Mouse (Mus musculus): ENCODE data around the gene Nectin2.

Gene Nectin2

DNA sequence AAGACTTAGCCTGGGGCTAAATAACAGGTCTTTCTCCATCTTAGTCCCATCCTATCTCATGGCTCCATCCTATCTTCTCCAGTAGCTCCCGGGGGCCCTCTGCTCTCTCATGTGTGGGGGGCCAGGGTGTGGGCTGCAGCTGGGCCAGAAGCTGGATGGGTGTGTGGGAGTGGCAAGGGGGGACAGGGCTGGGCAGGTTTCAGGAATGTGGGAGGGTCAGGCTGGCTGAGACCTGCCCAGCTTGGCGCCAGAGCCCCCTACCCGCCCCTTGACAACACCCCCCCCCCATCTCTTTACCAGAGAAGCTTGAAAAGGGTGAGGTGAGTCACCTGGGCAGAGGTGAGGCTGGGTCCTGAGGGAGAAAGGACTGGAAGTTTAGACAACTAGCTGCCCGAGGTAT lies 18.7 kb upstream of the Nectin2 start:
- DNase-seq (ENCODE audit: low spot score): no peak

DNA sequence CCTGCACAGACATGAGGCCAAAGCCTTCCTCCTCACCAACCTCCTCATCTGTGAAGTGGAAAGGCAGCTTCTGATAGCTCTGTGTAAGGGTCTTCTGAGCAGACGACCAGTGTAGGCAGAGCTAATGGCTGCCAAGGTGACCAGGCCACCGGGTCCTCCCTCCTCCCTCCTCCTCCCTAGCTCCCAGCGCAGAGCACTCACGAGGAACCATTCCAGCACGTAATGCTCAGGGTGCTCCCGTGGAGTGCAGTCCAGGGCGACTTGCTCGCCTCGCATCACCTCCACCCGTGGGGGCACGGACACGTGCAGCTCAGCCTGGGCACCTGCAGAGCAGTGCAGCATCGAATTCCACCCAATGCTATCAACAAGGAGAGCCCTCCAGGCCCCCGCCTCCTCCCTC lies 18.0 kb upstream of the Nectin2 start:
- no peak for DNase-seq (ENCODE audit: low spot score)

DNA sequence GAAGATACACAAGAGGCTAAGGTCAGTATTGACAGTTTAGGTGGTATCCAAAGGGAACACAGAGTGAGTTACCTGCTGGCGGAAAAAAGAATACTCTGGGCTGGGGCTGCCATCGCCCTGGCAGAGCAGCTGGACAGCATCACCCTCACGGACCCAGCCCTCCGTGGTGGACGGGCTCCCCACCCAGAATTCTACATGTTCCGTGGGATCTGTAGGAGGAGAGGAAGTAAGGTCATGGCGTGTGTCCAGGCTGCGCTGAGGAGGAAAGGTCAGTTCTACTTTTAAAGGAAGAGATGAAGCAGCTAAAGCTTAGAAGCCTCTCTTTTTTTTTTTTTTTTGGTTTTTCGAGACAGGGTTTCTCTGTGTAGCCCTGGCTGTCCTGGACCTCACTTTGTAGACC lies 14.3 kb upstream of the Nectin2 start:
- no peak for DNase-seq (ENCODE audit: low spot score)

DNA sequence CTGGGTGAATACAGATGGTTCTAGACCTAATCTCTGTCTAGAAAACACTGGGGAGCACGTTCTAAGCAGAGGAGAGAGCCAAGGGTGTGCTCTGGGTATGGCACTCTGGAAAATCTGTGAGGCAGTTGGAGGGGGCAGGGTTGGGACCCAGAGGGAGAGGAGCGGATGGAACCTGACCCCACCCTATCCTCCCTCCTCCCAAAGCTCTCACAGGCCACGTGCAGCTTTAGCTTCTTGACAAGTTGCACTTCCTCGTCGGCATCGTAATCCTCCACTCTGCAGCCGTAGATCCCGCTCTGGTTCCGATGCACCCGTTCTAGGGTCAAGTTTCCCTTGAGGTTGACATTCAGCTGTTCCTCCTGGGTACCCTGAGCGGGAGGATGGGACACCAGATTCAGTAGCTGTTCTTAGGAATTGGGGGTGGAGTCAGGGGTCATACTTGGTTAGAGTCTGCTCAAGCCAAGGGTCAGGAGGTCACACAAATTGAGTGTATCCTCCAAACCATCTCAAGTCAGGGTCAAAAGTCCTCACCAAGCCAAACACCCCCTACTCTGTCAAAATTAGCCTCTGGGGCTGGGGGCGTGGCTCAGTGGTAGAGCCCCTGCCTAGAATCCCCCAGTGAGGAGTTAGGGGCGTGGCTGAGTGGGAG lies 13.7 kb upstream of the Nectin2 start:
- no peak for DNase-seq (ENCODE audit: low spot score)

DNA sequence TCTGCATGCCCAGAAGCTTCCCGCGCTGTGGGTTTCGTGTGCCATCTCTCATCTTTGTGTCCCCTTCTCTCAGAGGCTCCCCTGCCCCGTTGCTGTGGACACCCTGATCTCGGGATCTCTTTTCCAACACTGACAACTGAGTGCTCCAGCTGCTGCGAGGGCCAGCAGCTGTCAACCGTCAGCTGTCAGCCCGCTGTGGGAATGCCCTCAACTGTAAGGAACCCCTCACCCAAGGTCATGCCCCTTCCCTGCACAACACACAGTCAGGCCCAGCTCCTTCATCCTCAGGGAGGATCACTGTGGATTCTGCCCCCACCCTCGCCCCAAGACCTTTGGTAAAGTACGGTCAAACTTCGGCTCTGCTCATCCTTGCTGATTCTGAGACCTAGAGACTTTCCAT lies 12.0 kb upstream of the Nectin2 start:
- DNase-seq (ENCODE audit: low spot score): no peak

DNA sequence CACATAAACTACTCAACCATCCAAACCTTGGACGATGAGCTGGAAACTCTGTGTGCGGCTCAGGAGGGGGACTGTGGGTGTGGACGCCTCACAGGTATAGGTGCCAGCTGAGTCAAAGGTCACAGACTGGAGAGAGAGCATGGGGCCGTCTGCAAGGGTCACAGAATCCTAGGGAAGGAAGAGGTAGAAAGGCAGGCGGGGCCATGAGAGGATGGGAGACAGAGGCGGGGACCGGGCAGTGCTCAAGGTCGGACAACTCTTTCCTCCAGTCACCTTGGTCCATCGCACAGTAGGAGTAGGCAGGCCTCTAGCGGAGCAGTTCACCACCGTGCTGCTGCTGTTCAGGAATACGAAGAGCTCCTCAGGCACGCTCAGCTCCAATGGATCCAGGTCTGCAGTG lies 9.7 kb upstream of the Nectin2 start:
- DNase-seq (ENCODE audit: low spot score): no peak

DNA sequence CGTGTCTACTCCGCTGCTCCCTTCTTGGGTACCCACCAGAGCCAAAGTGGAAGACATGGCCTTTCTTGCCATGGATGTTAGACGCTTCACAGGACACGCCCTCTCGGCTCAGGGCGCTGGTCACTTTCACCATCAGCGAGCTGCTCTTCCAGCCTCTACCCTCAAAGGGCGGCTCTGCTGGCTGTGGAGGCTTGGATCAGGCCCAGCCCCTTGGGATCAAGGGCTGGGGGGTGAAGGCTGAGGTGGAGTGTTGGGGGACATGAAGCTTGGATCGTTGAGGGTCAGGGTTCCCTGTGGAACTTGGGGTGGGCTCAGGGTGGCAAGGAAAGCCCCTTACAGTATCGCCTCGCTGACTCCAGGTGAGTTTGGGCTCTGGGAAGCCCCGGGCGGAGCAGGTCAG lies 8.3 kb upstream of the Nectin2 start:
- no peak for DNase-seq (ENCODE audit: low spot score)

DNA sequence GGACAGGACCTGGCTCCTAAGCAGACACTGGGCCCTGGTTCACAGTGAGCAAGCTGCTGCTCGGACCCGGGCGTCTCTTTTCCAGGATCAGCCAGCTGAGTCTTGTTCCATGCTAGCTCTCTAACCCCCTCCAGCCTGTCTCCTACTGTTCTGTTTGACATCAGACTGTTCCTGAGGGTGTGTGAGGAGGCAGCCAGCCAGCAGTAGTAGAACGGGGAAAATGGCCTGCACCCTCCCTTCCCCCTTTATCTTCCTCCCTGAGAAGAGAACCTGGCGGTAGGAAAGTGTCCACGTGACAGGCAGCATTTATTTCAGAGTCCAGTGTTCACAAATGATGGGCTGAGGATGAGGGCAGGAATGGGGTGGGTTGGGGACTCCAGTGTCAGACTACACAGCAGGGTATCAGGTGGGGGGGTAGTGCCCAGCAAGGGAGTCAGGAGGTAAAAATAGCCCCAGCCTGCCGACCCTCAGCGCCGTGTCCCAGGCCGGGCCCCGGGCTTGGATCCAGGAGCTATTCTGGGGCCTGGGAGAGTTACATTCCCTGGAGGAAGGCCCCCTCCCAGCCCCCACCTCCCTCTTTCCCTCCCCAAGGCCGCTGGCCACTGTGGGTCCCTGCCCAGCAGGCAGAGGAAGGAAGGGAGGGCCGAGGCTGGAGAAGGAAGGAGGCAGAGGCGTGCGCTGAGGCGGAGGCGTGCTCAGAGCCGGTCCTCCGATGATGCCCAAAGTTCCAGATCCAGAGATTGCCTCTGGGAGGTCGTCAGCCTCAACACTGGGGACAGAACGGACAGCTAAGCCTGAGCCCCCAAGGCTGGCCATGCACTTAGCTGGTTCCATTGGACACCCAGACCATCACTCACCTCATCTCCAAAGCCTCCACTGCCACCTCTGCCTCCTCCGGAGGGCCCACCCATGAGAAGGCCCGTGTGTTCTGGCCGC lies 5.8 kb upstream of the Nectin2 start:
- no peak for DNase-seq (ENCODE audit: low spot score)

DNA sequence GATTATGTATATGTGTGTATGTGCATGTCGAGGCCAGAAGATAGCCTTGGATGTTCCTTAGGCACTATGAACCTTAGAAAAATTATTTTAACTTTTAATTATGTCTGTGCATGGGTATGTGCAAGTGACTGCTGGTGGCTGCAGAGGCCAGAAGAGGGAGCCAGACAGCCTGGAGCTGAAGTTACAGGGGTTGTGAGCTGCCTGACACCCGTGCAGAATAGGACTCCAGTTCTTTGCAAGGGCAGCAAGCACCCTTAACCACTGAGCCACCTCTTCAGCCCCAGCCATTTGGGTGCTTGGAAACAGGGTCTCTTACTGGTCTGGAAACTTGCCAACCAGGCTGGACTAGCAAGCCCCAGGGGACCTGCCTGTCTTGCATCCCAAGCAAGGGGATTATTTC lies 4.7 kb upstream of the Nectin2 start:
- no peak for DNase-seq (ENCODE audit: low spot score)

DNA sequence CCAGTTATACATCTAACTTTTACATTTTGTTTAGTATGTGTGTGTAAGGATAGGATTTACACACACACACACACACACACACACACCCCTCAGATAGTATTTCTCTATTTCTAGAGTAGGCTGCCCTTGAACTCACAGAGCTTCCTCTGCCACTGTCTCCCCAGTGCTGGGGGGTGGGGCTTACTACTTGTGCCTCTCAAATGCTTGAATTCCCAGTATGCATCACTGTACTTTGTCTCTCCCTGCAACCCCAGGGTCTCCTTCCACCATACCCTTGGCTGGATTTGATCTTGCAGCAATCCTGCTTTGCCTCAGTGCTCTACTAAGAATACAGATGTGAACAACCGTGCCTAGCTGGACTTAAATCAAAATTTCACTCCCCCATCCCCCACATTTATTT lies 3.8 kb upstream of the Nectin2 start:
- DNase-seq (ENCODE audit: low spot score): no peak

DNA sequence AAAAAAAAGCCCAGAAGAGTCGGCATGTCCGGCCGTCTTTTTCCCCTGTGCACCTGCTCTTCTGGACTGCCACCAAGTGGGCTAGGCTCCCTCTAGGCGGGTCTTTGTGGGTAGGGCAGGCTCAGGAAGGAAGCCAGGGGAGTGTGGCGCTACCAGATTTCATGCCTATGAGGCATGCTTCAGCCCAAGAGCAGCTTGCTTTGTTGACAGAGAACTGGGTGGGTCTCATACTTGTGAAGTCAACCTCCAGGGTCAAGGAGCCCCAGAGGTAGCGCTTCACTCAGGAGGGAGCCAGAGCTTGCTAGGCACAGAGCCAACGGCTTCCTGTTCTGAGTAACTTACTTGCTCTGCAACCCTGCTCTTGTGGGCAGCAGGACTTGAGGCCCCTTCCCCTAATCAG lies 3.3 kb upstream of the Nectin2 start:
- no peak for DNase-seq (ENCODE audit: low spot score)

DNA sequence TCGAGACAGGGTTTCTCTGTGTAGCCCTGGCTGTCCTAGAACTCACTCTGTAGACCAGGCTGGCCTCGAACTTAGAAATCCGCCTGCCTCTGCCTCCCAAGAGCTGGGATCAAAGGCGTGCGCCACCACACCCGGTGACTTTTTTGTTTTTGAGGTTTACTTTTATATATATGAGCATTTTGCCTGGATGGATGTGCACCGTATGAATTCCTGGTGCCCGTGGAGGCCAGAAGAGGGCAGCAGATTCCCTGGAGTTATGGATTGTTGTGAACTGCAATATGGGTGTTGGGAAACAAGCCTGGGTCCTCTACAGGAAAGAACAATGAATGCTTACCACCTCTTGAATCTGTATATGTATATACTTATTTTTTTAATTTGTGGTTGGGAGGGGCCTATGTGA lies 2.4 kb upstream of the Nectin2 start:
- DNase-seq (ENCODE audit: low spot score): no peak

DNA sequence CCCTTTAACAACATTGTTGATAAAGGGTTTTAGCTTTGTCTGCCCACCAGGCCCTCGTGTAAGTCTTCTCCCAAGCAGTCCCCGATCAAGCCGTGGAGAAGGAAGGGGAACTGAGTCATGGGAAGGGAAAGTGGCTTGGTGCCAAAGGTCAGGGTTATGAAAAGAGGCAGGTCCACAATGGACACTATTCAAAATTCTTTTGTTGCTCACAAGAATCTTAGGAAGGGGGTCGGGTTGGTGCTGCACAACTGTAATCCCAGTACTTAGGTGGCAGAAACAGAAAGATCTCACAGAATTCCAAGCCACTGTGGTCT lies 744 bp upstream of the Nectin2 start:
- DNase-seq (ENCODE audit: low spot score): no peak

DNA sequence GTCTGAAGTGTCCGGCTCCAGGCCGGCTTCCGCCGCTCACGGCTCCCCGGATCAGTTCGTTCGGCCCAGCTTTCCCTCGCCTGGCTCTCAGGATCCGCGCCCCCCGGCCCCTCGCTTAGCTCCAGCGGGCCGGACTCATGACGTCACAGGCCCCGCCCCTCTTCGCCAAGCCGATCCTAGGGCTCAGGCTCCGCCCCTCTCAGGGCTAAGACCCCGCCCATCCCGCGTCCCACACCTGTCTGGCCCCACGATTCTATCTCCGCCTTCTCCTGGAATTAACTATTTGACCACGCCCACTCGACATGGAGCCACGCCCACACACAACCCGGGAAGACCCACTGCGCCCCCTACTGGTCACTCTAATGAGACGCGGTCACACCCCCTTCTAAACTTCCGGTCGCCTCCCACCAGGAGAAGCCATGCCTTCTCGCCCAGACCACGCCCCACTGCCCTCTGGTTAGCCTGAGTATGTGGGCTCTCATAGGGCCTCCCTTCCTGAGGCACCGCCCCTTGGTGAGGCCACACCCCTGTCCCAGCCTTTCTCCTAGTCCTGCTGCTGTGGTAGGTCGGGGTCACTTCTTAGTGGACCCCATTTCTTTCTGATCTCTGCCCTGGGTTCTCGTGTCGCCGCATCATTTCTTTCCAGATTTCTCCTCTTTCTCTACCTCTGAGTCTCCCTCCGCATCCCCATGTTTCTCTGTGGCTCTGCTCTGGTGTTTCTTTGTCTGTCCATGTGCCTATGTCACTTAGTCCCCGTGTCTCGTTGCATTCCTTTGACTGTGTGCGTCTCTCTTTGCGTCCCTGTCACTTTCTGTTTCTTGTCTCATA lies 680 bp downstream of the Nectin2 start:
- peak; percentile 99 for DNase-seq (ENCODE audit: low spot score)

DNA sequence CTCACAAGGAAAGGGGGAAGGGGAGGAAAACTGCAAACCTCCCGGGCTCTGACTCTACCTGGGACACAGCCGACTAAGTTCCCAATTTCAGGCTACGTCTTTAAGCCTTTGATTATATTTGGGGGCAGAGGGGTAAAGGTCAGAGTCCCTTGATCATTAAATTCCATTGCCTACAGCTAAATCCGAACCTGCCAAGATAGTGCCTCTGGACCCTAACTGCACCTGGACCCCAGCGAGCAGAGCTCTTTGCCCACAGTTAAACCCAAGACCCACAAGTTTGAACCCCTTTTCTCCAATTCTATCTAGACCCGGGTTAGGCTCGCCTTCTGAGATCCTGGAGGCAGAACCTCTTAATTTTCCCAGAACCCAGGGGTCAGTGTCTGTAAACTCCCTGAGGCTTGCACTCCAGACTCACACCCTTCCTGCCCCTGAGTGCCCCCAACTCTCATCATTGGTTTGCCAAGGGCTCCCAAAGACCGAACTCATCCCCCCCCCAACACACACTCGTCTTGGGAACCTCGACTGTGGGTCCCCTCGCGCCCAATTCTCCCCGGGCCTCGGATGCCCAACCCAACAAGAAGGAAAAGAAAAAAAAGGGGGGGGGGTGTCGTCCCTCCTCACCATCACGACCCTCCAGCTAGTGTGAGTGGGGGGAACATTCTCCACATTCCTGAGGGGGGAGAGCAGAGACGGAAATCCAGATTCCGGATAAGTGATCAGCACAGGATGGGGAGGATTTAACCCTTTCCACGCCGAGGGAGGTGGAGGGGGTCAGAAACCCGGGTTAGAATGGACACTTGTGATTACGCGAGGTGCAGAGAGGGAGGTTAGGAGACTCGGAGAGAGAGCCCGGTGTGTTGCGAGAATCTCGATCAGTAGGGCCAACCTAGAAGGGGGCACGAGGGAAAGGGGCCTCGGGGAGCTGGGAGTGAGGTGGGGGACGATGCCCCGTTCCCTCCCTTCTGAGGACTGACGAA lies 1.8 kb downstream of the Nectin2 start:
- DNase-seq (ENCODE audit: low spot score): peak; percentile 31

DNA sequence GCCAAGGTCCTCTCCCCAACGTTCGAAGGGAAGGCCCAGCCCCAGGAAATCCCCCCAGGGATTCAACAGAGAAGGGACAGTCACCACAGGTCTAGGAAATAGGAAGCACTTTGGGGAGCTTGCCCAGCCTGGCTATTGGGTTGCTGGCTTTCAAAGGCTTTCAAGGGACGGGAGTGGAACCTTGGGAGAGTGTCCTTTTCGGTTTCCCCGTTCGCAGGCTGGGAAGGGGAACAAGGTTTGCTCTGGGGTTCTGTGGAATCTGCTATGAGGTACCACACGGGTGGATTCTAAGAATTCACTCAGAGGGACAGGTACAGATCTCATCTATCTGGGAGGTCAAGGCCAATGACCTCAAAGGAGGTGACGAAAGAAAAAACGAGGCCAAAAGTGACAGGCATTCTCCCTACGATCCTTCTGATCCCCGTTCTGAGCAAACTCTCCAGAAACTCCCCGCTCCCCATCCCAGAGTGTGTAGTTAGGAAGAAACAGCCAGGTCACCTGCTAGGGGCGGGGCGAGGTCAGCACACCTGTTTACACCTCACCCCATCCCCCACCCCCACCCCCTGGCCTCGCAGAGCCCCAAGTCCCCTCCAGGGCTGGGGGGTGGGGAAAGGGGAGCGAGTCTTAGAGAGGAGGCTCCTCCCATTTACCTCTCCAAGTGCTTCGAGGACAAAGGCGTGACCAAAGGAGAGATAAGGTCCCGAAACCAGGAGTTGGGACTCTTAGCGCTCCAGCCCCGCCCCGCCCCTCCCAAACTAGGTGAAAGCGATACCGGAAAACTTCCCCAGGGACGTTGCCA lies 2.7 kb downstream of the Nectin2 start:
- no peak for DNase-seq (ENCODE audit: low spot score)

DNA sequence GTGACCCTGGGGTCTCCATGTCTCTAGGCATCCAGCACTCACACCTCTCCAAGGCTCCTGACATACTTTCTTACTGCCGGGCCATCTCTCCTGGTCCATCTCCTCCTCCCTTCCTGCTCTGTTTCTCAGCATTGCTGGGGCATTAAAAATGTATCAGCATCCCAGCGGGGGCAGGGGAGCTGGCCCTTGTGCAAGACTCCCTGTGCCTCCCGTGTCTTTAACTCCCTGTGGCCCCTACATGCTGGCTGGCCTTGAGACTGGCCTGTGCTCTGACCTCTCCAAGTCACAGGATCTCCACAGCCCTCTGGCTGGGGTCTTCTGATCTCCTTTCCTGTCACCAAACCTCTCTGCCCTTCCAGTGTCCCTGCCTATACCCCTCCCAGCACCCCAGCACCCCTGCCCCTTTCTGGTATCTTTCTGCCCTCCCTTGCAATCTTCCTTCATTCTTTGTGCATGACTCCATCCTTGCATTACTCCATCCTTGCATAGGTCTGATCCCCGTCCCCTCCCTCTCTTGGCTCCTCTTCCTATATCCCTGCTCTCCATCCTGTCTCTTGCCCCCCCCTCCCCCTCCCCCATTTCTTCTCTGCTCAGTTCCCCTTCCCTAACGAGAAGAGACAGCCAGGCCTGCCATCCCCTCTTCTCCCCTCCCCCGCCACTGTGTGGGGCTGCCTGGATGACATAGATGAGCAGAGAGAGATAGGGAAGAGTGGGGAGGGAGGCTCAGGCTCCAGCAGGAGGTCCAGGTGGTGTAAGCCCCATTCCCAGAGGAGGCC lies 3.7 kb downstream of the Nectin2 start:
- no peak for DNase-seq (ENCODE audit: low spot score)

DNA sequence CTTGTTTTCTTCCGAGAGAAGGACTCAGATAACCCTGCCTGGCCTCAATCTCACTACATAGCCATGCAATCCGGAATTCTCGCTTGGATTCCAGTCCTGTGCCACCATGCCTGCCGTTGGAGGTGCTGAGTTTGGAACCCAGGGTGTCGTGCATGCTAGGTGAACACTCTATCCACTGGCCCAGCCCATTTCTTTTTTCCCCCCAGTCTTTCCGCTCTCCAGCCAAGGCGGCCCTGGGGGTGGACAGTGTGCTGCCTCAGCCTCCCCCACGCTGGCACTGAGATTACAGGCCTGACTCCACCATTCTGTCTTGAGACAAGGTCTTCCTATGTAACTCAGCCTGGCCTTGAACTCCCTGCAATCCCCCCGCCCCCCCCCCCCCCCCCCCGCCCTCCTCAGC lies 4.3 kb downstream of the Nectin2 start:
- DNase-seq (ENCODE audit: low spot score): no peak

DNA sequence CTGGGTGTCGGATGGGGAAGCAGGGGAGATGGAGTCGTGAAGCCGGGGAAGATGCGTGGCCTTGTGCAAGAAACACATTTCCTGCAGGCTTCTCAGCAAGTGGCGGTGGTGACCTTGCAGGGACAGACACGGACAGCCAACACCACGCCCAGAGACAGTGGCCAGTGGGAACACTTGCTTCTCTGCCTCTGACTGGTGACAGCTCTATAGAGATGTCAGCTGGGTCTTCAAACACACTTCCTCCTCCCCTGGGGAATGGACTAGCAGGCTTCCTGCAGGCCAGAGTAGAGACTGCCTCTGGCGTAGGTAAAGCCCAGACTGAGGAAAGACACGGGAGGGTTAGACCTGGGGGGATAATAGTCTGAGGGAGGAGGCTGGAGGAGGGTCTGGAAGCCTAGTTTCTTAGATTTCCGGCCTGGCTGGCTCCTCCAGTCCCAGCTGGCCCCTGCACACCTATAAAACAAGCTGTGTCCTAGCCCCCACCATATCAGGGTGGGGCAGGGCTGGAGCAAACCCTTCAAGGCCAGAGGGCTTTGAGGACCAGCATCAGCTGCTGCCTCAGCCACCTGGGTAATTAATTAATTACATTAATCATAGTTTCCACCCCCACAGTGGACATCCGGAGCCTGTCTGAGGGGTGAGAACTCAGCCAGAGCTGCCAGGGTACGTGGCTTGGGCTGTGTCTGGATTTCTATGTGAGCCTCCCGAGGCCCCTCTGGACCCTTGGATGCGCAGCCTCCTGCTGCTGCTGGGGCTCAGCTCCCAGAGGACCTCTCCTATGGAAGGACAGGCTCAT lies 5.5 kb downstream of the Nectin2 start:
- no peak for DNase-seq (ENCODE audit: low spot score)

Data from ovary, postnatal 14 days (tissue).